Mouse (Mus musculus): ENCODE data around the gene Fbxo21.
A peak's percentile ranks its signal among the peaks of the same experiment; 100 is the strongest.

The Fbxo21 gene

DNA sequence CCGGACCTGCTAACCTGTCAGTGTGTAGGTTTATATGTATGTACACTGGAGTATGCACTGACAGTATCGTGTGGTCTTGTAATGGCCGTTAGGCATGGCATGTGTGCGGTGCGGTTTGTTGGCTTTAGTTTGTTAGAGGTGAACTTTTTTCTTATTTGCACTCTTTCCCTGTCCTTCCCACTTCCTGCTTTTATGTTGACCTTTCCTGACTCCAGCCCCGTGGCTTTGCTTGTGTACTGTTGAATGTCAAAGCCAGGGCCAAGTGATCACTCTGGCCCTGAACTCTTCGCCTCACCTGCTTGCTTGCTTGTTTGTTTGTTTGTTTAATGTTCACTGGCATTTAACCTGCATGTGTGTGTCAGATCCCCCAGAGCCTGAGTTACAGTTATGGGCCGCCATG lies 4.4 kb downstream of the Fbxo21 start:
- no peak for DNase-seq (ENCODE audit: low spot score)

- DNase-seq (ENCODE audit: low spot score): no peak
Measured at GRCm38 (mm10) chr5:117981943-117982342, 5.4 kb downstream of the Fbxo21 start.

DNA sequence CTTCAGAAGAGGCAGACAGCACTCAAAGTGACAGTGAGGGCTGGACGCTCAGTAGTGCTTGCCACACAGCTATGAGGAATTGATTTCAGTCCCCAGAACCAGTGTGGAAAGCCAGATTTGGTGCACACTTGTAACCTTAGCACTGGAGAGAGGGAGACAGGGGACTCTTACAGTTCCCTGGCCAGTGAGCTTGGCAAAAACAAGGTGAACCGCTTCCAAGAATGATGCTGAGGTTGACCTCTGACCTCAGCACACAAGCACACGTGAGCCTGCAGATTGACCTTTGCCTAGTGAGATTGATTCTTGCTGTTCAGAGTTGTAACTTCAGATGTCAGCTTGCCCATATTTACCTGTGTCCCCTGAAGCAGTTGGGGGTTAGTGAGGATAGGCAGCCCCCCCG lies 9.8 kb downstream of the Fbxo21 start:
- no peak for DNase-seq (ENCODE audit: low spot score)

- DNase-seq (ENCODE audit: low spot score): no peak
Measured at GRCm38 (mm10) chr5:117987891-117988290, 11.4 kb downstream of the Fbxo21 start.

- no peak for DNase-seq (ENCODE audit: low spot score)
Measured at GRCm38 (mm10) chr5:117988367-117988766, 11.8 kb downstream of the Fbxo21 start.

DNA sequence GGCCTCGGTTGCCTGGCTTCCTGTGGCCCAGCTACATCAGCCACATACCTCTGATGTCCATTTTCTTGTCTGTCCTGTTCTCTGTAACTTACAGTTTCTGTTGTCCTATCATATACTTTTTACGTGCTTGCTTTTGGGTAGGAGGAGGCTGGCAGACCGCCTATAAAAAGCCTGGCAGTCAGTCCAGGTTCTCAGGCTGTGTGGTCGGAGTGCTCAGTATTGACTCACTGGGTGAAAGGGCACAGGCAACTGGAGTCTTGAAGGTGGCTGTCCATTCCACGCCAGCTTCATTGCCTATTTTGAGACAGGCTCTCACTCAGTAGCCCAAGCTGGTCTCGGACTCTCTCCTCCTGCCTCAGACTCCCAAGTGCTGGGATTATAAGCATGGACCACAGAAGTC lies 13.2 kb downstream of the Fbxo21 start:
- no peak for DNase-seq (ENCODE audit: low spot score)

DNA sequence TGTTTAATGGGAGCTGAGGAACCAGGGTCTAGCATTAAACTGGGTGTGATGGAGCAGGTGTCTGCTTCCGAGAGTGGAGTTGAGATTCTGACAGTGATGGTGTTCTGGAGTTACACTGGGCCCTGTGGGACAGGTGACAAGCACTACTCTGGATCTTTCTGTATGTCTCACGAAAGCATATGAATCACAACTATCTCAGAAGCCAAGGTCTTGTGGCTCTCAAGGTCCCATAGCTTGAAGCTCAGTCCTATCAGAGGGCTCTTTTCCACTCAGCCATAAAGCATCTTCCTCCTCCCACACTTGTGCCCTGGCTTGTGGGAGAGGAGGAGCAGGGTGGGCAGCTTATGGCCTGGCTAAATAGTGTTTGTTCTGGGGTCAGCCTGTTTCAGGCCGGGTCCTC lies 14.4 kb downstream of the Fbxo21 start:
- no peak for DNase-seq (ENCODE audit: low spot score)

DNA sequence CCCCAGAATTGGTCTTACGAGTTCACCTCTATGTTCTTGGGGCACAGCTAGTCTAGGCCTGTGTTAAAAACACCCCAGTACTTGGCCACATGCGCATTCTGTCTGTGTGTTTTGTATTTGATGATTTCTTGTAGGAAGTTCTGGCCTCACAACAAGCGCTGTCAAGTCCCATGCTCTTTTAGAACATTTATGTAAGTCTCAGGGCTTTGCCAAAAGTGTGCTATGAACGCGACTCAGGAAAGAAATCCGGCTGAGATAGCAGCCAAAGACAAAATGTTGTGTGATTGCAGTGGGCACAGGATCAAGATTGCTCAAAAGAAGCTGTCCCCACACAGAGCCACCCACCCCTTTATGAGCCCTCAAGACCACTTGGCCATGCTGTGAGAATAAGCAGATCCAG lies 17.0 kb downstream of the Fbxo21 start:
- no peak for DNase-seq (ENCODE audit: low spot score)

- no peak for DNase-seq (ENCODE audit: low spot score)
Measured at GRCm38 (mm10) chr5:117995372-117995901, 18.9 kb downstream of the Fbxo21 start.

- DNase-seq (ENCODE audit: low spot score): no peak
Measured at GRCm38 (mm10) chr5:117995911-117996310, 19.4 kb downstream of the Fbxo21 start.

- no peak for DNase-seq (ENCODE audit: low spot score)
Measured at GRCm38 (mm10) chr5:117996581-117996980, 20.1 kb downstream of the Fbxo21 start.

GRCm38 (mm10) chr5:117997434-117997970 lies 21.0 kb downstream of the Fbxo21 start:
- DNase-seq (ENCODE audit: low spot score): no peak

- no peak for DNase-seq (ENCODE audit: low spot score)
Measured at GRCm38 (mm10) chr5:117999061-117999460, 22.5 kb downstream of the Fbxo21 start.

- no peak for DNase-seq (ENCODE audit: low spot score)
Measured at GRCm38 (mm10) chr5:117999584-117999983, 23.1 kb downstream of the Fbxo21 start.

- peak; percentile 87 for DNase-seq (ENCODE audit: low spot score)
Measured at GRCm38 (mm10) chr5:118002059-118002458, 25.5 kb downstream of the Fbxo21 start.

- DNase-seq (ENCODE audit: low spot score): peak; percentile 80
Measured at GRCm38 (mm10) chr5:118004619-118005018, 28.1 kb downstream of the Fbxo21 start.

DNA sequence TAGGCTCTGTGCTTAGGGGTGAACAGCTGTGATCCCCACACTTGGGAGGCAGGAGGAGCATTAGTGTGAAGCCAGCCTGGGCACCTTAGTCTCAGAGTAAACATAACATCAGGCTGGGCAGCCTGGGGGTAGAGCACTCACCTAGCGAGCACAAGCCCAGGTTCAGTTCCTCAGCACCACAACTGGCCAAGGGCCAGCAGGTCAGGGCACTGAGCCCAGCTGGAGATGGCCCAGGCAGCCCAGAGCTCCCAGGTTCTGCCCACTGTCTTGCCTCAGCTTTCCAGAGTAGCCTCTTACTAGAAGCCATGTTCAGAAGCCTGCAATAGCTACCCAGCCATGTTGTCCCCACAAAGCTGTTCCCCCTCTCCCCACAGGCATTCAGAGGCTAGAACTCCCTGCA lies 29.2 kb downstream of the Fbxo21 start:
- DNase-seq (ENCODE audit: low spot score): peak; percentile 32

- DNase-seq (ENCODE audit: low spot score): no peak
Measured at GRCm38 (mm10) chr5:118008344-118008743, 31.8 kb downstream of the Fbxo21 start.

DNA sequence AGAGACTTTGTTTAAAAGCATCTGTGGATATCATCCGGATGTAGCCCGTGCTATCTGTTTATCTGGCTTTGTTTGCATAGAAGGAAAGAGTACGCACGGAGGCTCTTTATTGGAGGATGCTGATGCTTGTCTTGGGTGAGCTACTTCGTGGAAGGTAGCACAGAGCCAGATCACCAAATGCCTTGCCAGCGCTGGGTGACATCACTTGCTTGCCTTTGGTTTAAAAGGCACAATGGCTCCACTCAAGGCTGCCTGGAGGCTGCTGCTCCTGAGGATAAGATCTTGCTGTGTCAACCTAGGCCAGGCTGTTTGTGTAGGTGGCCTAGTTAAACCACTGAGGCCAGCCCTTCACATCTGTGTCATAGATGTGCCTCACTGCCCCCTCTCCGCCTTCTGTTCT lies 34.3 kb downstream of the Fbxo21 start:
- DNase-seq (ENCODE audit: low spot score): peak; percentile 94

- no peak for DNase-seq (ENCODE audit: low spot score)
Measured at GRCm38 (mm10) chr5:118011796-118012195, 35.3 kb downstream of the Fbxo21 start.

DNA sequence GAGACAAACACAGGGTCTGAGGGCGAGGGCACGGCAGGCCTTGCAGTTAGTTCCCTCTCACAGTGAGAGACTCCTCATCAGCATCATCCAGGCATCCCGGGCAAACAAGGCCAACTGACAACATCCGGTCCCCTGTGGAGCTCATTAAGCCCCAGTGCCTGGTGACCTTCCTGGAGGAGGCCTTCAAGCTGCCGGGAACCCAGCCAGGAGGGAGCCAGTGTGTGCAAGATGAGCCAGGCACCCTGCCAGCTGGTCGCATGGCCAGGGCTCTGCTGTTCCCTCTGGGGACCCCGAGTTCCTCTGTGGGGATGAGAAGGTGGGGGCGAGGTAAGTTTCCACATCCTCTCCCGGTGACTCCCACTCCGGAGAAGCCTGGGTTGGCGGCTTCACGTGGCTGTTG lies 38.5 kb downstream of the Fbxo21 start:
- DNase-seq (ENCODE audit: low spot score): peak; percentile 98

DNA sequence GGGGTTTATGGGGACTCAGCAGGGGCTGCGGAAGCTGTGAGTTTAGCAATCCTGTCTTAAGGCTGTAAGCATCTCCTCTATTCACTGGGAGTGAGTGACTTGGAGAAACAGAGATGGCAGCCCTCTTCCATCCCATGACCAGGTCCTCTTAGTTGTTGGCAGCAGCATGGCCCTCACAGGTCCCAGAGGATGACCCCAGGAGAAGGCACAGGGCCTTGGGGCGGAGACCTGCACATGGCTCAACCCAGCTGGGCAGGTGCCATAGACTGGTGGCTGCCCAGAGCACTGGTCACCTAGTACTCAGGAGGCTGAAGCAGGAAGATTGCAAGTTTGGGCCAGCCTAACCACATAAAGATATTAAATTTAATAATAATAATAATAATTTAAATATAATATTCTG lies 39.1 kb downstream of the Fbxo21 start:
- peak; percentile 53 for DNase-seq (ENCODE audit: low spot score)

GRCm38 (mm10) chr5:118017527-118017926 lies 41.0 kb downstream of the Fbxo21 start:
- DNase-seq (ENCODE audit: low spot score): no peak

DNA sequence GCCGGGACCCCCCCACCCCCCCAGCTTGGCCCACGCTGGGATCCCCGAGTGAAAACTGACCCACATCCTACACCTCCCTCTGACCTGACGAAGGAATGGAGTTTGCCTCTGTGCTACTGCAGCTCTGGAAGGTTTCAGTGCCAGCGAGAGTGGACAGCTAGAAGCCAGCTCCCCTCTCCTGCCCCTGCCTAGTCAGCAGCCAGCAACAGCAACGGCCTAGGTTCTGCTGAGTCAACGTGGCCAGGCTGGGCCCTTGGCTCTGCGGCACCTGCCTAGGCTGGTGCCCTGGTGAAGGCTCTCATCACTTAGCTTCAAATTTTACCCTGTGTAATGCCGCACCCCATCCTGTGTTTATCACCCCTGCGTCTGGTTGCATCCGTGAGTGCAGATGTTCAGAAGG lies 43.4 kb downstream of the Fbxo21 start:
- DNase-seq (ENCODE audit: low spot score): peak; percentile 58

Measured in MN1 (cell line).